28 mouse cellular contexts compared by ENCODE assay signal in the genomic region with DNA sequence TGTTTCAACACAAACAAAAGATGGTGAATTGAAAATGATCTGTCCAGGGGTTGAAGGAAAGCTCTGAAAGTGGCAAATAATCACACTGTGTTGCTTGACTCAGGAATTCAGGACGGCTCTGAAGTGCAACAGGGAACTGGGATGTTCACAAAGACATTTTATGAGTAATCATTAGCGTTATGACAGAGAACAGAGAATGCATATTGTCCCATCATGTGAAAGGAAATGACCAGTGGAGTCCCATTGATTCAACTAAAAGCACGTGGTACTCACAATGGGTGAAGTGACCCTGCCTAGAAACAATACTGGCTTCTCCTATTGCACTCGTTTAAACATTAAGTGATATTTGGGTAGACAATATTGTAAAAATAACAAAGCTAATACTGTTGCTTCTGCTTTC.
"Had no signal": no experiment of that assay in that cellular context is flagged by ENCODE, and none has a peak within 500 bp of the region (broad histone marks: within the 10 kb centered on the region; RNA-seq: fewer than 3 reads in every experiment).

No protein-coding gene starts in this region.

- H3K4me1 ChIP-seq: embryonic facial prominence, embryonic 10.5 days; embryonic facial prominence, embryonic 12.5 days; embryonic facial prominence, embryonic 13.5 days; embryonic facial prominence, embryonic 15.5 days; forebrain, embryonic 10.5 days; forebrain, embryonic 12.5 days; forebrain, embryonic 13.5 days; forebrain, embryonic 15.5 days had no signal

- H3K9ac ChIP-seq: embryonic facial prominence, embryonic 12.5 days; embryonic facial prominence, embryonic 13.5 days; embryonic facial prominence, embryonic 15.5 days; forebrain, embryonic 12.5 days; forebrain, embryonic 13.5 days; forebrain, embryonic 15.5 days; forebrain, postnatal 0 days had no signal

- H3K9me3 ChIP-seq: embryonic facial prominence, embryonic 10.5 days; embryonic facial prominence, embryonic 12.5 days; embryonic facial prominence, embryonic 13.5 days; embryonic facial prominence, embryonic 15.5 days; forebrain, embryonic 10.5 days; forebrain, embryonic 12.5 days; forebrain, embryonic 13.5 days; forebrain, embryonic 15.5 days had no signal

- ATAC-seq: forebrain, embryonic 13.5 days; forebrain, embryonic 14.5 days; forebrain, embryonic 15.5 days; forebrain, embryonic 16.5 days; forebrain, postnatal 0 days had no signal

- H3K27me3 ChIP-seq: embryonic facial prominence, embryonic 12.5 days; embryonic facial prominence, embryonic 13.5 days; embryonic facial prominence, embryonic 15.5 days; forebrain, embryonic 12.5 days; forebrain, embryonic 13.5 days; forebrain, embryonic 15.5 days had no signal

- H3K4me2 ChIP-seq: embryonic facial prominence, embryonic 12.5 days; embryonic facial prominence, embryonic 13.5 days; embryonic facial prominence, embryonic 15.5 days; forebrain, embryonic 12.5 days; forebrain, embryonic 13.5 days; forebrain, embryonic 15.5 days had no signal

- DNase-seq: cerebellum, adult 8-10 months; cerebellum, adult 9-10 months; cerebellum, adult 9-11 months; cerebellum, postnatal 10 days; cerebellum, postnatal 14 days; cerebellum, postnatal 25 days; cerebellum, postnatal 36 days; embryo, embryonic 11 days; forebrain, postnatal 0 days; gastrocnemius, adult 2 months; gastrocnemius, postnatal 10 days; gastrocnemius, postnatal 14 days; gastrocnemius, postnatal 25 days; gastrocnemius, postnatal 36 days; heart, adult 11 months; heart, adult 18-20 months; heart, adult 2 months had no signal

- H3K36me3 ChIP-seq: embryonic facial prominence, embryonic 10.5 days; embryonic facial prominence, embryonic 12.5 days; embryonic facial prominence, embryonic 13.5 days; embryonic facial prominence, embryonic 15.5 days; forebrain, embryonic 10.5 days; forebrain, embryonic 12.5 days; forebrain, embryonic 15.5 days had no signal

- H3K27ac ChIP-seq: embryonic facial prominence, embryonic 10.5 days; embryonic facial prominence, embryonic 12.5 days; embryonic facial prominence, embryonic 13.5 days; embryonic facial prominence, embryonic 15.5 days; forebrain, embryonic 10.5 days; forebrain, embryonic 12.5 days; forebrain, embryonic 13.5 days; forebrain, embryonic 15.5 days; gastrocnemius, adult 2 months; heart, adult 2 months had no signal

- H3K4me3 ChIP-seq: embryonic facial prominence, embryonic 10.5 days; embryonic facial prominence, embryonic 12.5 days; embryonic facial prominence, embryonic 13.5 days; embryonic facial prominence, embryonic 15.5 days; erythroblast, embryonic 14.5 days; forebrain, embryonic 10.5 days; forebrain, embryonic 12.5 days; forebrain, embryonic 13.5 days; forebrain, embryonic 15.5 days; gastrocnemius, adult 2 months; heart, adult 2 months had no signal
